Mouse (Mus musculus) erythroblast, embryonic 14.5 days (primary cell): ENCODE measurements around the gene Pisd. TPM values are rescaled to one million over a fixed set of nuclear protein-coding genes. Genes with fewer than 3 reads are reported as not detected.

Source experiments
- H3K27me3 ChIP-seq: 2 replicates; pipeline ENCODE4 v1.6.1; 2012; ENCODE audit warnings: inconsistent platforms; ENCODE audit not compliant: control insufficient read depth
- H3K36me3 ChIP-seq: 2 replicates; pipeline ENCODE4 v1.6.1; 2012; ENCODE audit warnings: mild to moderate bottlenecking, inconsistent platforms; ENCODE audit not compliant: control insufficient read depth
- H3K4me1 ChIP-seq: 2 replicates; pipeline ENCODE4 v1.6.1; 2012; ENCODE audit warnings: inconsistent platforms; ENCODE audit not compliant: control insufficient read depth
- H3K4me3 ChIP-seq: replicated peaks from 2 replicates; pipeline ENCODE3; 2012; ENCODE audit warnings: moderate library complexity, mild to moderate bottlenecking, inconsistent platforms
- H3K9me3 ChIP-seq: 2 replicates; pipeline ENCODE4 v1.6.1; 2012; ENCODE audit warnings: low read length, inconsistent platforms, mixed read lengths; ENCODE audit not compliant: control insufficient read depth
- GATA1 ChIP-seq: IDR thresholded peaks from 2 replicates; pipeline ENCODE4 v1.6.1; 2012; ENCODE audit warnings: low read length, inconsistent platforms, mixed read lengths
- TAL1 ChIP-seq: IDR thresholded peaks from 3 replicates; pipeline ENCODE4 v1.6.1; 2012; ENCODE audit warnings: low read length, inconsistent platforms, mixed read lengths
- polyA plus RNA-seq: library from polyadenylated mRNA; stranded (reverse); fragments of >175 nt; gene quantifications from 2 replicates; pipeline ENCODE4 v1.2.3, GENCODE M21; 2012

The Pisd gene
- polyA plus RNA-seq, 1 experiment = 0.07 TPM

- H3K36me3 ChIP-seq = no peaks in the 10 kb centered on the region
- H3K9me3 ChIP-seq = no peaks in the 10 kb centered on the region
- H3K4me1 ChIP-seq = no peaks in the 10 kb centered on the region
- H3K27me3 ChIP-seq = no peaks in the 10 kb centered on the region
- no peak overlapping the region for H3K4me3 ChIP-seq
- TF ChIP-seq GATA1 = no peak
- no peak for TF ChIP-seq TAL1
These were observed 92.0 kb downstream of the Pisd start for GRCm38 (mm10) chr5:32693411-32693810.

Other genes starting within 250 kb of the Pisd start
- not detected in 2 replicates for gene Yes1, start 174.5 kb downstream of the Pisd start, polyA plus RNA-seq
- 0.06 TPM in 1 of 2 replicates, not detected in the other for gene Gm20671, start 41.5 kb upstream of the Pisd start, polyA plus RNA-seq
- gene Prr14l, start 68.6 kb upstream of the Pisd start, polyA plus RNA-seq = 0.12 and 0.75 TPM in 2 replicates
- 0.12 and 0.17 TPM in 2 replicates for gene Depdc5, start 78.1 kb upstream of the Pisd start, polyA plus RNA-seq
- 15.9 and 17.6 TPM in 2 replicates for gene Ywhah, start 233.2 kb upstream of the Pisd start, polyA plus RNA-seq